Mouse (Mus musculus) forebrain, embryonic 11.5 days (tissue): ENCODE results near the gene Ppif. TPM values are rescaled to one million over a fixed set of nuclear protein-coding genes. Genes with fewer than 3 reads are reported as not detected.
A peak's percentile ranks its signal among the peaks of the same experiment; 100 is the strongest.

Source experiments
- ATAC-seq: fragments of 200-750 bp; cut with Nextera tagmentation; replicated peaks from 2 replicates; pipeline ENCODE4 v1.8.0; 2017; ENCODE audit warnings: moderate TSS enrichment; ENCODE audit not compliant: low FRiP score
- DNase-seq: peaks from one replicate; pipeline ENCODE4 v3.0.0-alpha.2; 2017; ENCODE audit warnings: low spot score
- H3K27ac ChIP-seq: fragments of 300-500 bp; sonication (generic); 2 replicates; pipeline ENCODE4 v1.5.1; 2014; ENCODE audit warnings: low read depth, low read length
- H3K27me3 ChIP-seq: fragments of 300-500 bp; sonication (generic); 2 replicates; pipeline ENCODE4 v1.6.1; 2014; ENCODE audit warnings: mild to moderate bottlenecking, low read length, mixed read lengths; ENCODE audit not compliant: control insufficient read depth, insufficient read depth
- H3K36me3 ChIP-seq: fragments of 300-500 bp; sonication (generic); 2 replicates; pipeline ENCODE4 v1.6.1; 2014; ENCODE audit warnings: mild to moderate bottlenecking, low read length, moderate library complexity, mixed read lengths; ENCODE audit not compliant: control insufficient read depth, insufficient read depth
- H3K4me1 ChIP-seq: fragments of 300-500 bp; sonication (generic); replicated peaks from 2 replicates; pipeline ENCODE4 v1.6.1; 2014; ENCODE audit warnings: low read length, mixed read lengths; ENCODE audit not compliant: control insufficient read depth, insufficient read depth
- H3K4me2 ChIP-seq: fragments of 300-500 bp; sonication (generic); 2 replicates; pipeline ENCODE4 v1.6.1; 2014; ENCODE audit warnings: low read depth, mild to moderate bottlenecking, low read length, moderate library complexity, mixed read lengths; ENCODE audit not compliant: severe bottlenecking
- H3K4me3 ChIP-seq: fragments of 300-500 bp; sonication (generic); 2 replicates; pipeline ENCODE4 v1.5.1; 2014; ENCODE audit warnings: low read depth, low read length
- H3K9ac ChIP-seq: fragments of 300-500 bp; sonication (generic); 2 replicates; pipeline ENCODE4 v1.6.1; 2014; ENCODE audit warnings: low read length
- H3K9me3 ChIP-seq: fragments of 300-500 bp; sonication (generic); 2 replicates; pipeline ENCODE4 v1.6.1; 2016; ENCODE audit warnings: low read length, mixed read lengths; ENCODE audit not compliant: control insufficient read depth
- WGBS: fragments of 180-500 bp; shearing (Covaris S2); extraction: QIAGEN DNeasy Blood & Tissue Kit; methylation state at CpG from one replicate; pipeline ENCODE4 v1.1.7; 2014; 5-methylcytosine and 5-hydroxymethylcytosine counted together
- polyA plus RNA-seq: library from polyadenylated mRNA; unstranded; fragments of >200 nt; fragmentation: Nextera tagmentation; extraction: Ambion mirVana; gene quantifications from 2 replicates; pipeline ENCODE4 v1.2.1, GENCODE M21; 2014

Ppif gene
- 34.8 and 38.4 TPM in 2 replicates for polyA plus RNA-seq

DNA sequence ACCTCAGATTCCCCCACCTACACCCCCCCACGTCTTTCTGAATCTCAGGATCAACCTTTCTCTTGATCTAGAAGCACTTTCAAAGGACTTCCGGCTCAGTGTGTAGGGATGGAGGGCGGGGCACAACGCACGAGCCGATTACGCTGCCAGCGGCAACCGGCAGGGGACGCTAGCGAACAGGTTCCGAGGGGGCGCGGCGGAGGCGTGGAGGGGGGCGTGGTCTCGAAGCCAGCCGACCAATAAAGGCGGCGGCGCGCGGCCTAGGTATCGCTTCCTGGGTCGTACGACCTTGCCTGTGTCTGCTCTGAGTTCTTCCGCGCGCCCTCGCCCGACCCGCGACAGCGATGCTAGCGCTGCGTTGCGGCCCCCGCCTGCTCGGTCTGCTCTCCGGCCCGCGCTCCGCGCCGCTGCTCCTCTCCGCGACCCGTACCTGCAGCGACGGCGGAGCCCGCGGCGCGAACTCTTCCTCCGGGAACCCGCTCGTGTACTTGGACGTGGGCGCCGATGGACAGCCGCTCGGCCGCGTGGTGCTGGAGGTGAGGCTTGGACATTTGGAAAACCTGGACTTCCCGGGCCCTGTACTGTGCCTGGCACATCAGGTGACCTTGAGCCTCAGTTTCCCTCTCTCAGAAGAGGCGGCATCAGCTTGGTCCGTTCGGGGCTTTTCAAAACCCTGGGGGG, at the start of gene Ppif:
Ppif (plus strand) TSS at position 267 of the 681 bp plus-strand sequence.
- WGBS: under 1% methylated on average over 70 of the region's 70 CpGs
- peak; percentile 99 for DNase-seq
- no peaks in the 10 kb centered on the region for H3K27me3 ChIP-seq

DNA sequence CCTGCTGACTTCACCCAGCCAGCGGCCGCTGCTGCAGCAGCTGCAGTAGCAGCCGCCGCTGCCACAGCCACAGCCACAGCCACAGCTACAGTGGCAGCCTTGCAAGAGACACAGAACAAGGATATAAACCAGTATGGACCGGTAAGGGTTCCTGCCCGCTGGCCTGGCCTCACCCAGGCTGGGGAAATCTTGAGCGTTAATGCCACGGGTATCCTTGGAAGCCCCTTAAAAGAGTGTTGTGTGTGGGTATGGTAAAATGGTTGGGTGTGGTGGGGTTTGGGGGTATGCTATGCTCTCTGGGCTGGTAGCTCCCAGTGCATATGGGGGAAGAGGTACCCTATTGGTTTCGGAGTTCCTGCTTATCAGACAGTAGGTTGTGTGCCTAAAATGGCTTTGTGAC, 48.2 kb upstream of the Ppif start:
- Histone ChIP-seq H3K9ac (no peak overlapping the region), H3K4me2 (no peak overlapping the region), H3K27me3 (no peaks in the 10 kb centered on the region), H3K36me3 (peaks cover 37% of the 10 kb centered on the region), H3K4me1 (no peaks in the 10 kb centered on the region), H3K27ac (no peak overlapping the region), H3K4me3 (no peak overlapping the region), H3K9me3 (no peaks in the 10 kb centered on the region)
- DNase-seq (no peak), ATAC-seq (no peak)
- WGBS: 94% methylated on average over 9 of the region's 9 CpGs

More for the DNA sequence above, at the start of gene Ppif:
- H3K4me1 ChIP-seq: peaks cover 5% of the 10 kb centered on the region
- H3K4me2 ChIP-seq: peak within 1 kb of the TSS; percentile 97
- peak; percentile 92 for ATAC-seq
- peak within 1 kb of the TSS; percentile 79 for H3K9ac ChIP-seq
- no peaks in the 10 kb centered on the region for H3K9me3 ChIP-seq
- H3K36me3 ChIP-seq: no peaks in the 10 kb centered on the region; the same call in 1 of the 2 replicates
- H3K4me3 ChIP-seq: peak within 1 kb of the TSS; percentile 88
- peak within 1 kb of the TSS; percentile 41; the same call in 1 of the 2 replicates for H3K27ac ChIP-seq

DNA sequence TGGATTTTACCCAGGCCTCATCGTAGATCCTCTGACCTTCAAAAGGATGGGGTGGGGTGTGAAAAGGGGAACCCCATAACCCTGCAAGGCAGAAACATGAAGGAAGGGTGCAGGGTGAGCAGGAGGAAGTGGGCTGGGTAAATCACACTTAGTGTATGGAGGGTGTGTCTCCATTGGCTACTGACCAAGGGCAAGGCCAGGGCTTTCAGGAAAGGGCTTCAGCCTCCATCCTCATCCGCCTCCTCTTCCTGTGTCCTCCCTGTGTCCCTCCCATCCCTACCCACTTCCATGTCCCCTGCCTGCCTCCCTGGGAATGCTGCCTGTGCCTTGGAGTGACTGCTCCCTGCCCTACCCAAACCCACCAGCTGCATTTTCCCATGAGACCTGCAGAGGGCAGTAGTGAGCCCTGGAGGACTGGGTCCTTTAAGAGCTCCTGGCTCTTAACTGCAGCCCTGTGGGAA, 47.8 kb upstream of the Ppif start:
- Histone ChIP-seq H3K27ac (no peak overlapping the region), H3K9me3 (no peaks in the 10 kb centered on the region), H3K36me3 (peaks cover 42% of the 10 kb centered on the region), H3K9ac (no peak overlapping the region), H3K4me2 (no peak overlapping the region), H3K4me3 (no peak overlapping the region), H3K27me3 (no peaks in the 10 kb centered on the region), H3K4me1 (no peaks in the 10 kb centered on the region)
- ATAC-seq: 0 out of 2 replicates have a peak, but pooled peaks have one; percentile 31
- WGBS: 79% methylated on average over 2 of the region's 2 CpGs
- DNase-seq: peak; percentile 77

DNA sequence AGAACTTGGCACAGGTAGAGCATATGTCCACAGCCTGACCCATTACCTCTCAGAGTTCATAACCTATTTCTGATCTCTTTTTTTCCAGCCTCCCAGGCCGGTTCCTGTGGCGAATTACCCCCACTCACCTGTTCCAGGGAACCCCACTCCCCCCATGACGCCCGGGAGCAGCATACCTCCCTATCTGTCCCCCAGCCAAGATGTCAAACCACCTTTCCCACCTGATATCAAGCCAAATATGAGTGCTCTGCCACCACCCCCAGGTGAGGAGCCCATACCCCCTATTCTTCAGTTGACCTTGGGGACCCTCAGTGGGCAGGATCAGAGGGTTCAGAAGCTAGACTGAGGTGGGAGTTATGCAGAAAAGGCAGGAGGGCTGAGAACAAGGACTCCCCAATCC, 42.8 kb upstream of the Ppif start:
- ATAC-seq (no peak), DNase-seq (no peak)
- H3K4me1 ChIP-seq: no peaks in the 10 kb centered on the region
- H3K36me3 ChIP-seq: peaks cover 69% of the 10 kb centered on the region
- WGBS: 94% methylated on average over 4 of the region's 4 CpGs
- no peaks in the 10 kb centered on the region for H3K9me3 ChIP-seq
- no peaks in the 10 kb centered on the region for H3K27me3 ChIP-seq
- H3K9ac ChIP-seq: no peak overlapping the region
- H3K27ac ChIP-seq: no peak overlapping the region
- H3K4me2 ChIP-seq: no peak overlapping the region
- no peak overlapping the region for H3K4me3 ChIP-seq

DNA sequence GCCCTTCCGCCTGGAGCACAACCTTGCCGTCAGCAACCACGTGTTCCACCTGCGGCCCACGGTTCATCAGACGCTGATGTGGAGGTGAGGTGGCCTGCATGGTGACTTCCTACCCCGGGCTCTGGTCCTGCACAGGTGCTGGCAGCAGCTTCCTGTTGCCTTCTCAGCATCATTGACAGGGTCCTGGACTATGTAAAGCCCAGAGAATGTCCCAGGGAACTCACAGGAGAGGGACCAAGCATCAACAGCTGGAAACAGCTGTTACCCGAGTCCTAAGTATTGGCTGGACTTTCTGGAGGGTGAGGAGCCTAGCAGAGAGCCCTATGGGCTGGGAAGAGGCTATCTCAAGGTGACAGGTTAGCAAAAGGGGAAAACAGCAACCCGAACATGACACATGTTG, 42.0 kb upstream of the Ppif start:
- Histone ChIP-seq H3K4me1 (no peaks in the 10 kb centered on the region), H3K4me2 (no peak overlapping the region), H3K9ac (no peak overlapping the region), H3K27ac (no peak overlapping the region), H3K4me3 (no peak overlapping the region), H3K9me3 (no peaks in the 10 kb centered on the region), H3K36me3 (peaks cover 72% of the 10 kb centered on the region), H3K27me3 (no peaks in the 10 kb centered on the region)
- DNase-seq (no peak), ATAC-seq (no peak)
- WGBS: 94% methylated on average over 9 of the region's 9 CpGs

DNA sequence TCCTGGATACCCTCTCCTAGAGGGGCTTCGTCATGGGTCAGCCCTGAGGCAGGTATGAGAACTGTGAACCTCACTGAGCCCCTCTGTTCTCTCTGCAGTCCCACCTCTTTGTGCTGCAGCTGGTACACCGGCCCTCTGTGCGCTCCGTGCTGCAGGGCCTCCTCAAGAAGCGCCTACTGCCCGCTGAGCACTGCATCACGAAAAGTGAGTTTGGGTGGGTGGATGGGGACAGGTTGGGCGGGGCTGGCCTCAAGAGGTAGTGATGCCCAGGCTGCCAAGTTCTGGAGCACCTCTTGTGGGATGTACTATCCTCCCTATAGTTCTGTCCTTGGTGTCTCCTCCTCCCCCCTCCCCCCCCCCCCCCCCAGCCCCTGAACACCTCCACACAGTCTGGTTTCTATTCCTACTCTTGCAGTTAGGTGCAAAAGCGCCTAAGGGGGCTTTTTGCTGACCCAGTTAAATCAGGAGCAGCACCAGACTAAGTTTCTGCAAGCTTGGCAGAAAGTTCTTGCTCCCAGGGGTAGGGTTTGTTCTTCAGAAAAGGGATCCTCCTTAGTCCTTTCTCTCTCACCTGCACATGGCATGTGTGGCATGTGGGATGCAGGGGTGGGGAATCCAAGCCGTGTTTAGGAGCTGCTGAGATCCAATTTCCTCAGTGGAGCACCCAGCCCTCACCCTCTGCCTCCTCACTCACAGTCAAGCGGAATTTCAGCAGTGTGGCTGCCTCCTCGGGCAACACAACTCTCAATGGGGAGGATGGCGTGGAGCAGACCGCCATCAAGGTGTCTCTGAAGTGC, 39.4 kb upstream of the Ppif start:
- Histone ChIP-seq H3K27ac (no peak overlapping the region), H3K4me2 (no peak overlapping the region), H3K36me3 (peaks cover 83% of the 10 kb centered on the region), H3K4me3 (no peak overlapping the region), H3K9me3 (no peaks in the 10 kb centered on the region), H3K9ac (no peak overlapping the region), H3K4me1 (no peaks in the 10 kb centered on the region), H3K27me3 (no peaks in the 10 kb centered on the region)
- no peak for DNase-seq
- 95% methylated on average over 14 of the region's 14 CpGs for WGBS
- ATAC-seq: no peak

DNA sequence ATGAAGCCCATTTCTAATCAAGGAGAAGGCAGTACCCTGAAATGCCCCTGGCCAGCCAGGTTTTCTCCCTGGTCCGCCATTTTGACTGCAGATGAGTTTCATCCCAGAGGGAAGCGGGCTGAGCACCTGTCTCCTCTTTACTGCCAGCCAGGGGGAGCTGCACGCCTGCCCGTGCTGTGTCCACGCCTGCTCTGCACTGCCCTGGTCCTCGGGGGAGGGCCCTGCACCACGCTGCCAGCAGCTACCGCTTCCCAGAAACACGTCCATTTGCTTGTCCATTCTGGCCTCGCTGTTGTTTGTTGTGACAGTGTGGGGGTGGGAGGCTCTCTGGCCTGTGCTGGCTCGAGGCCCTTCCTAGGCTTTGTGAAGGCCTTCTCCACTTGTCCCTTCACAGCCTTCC, 33.3 kb upstream of the Ppif start:
- Histone ChIP-seq H3K4me3 (no peak overlapping the region), H3K9me3 (no peaks in the 10 kb centered on the region), H3K27me3 (no peaks in the 10 kb centered on the region), H3K27ac (no peak overlapping the region), H3K4me2 (no peak overlapping the region), H3K36me3 (peaks cover 50% of the 10 kb centered on the region), H3K4me1 (no peaks in the 10 kb centered on the region), H3K9ac (no peak overlapping the region)
- 75% methylated on average over 11 of the region's 11 CpGs for WGBS
- DNase-seq (no peak), ATAC-seq (no peak)

DNA sequence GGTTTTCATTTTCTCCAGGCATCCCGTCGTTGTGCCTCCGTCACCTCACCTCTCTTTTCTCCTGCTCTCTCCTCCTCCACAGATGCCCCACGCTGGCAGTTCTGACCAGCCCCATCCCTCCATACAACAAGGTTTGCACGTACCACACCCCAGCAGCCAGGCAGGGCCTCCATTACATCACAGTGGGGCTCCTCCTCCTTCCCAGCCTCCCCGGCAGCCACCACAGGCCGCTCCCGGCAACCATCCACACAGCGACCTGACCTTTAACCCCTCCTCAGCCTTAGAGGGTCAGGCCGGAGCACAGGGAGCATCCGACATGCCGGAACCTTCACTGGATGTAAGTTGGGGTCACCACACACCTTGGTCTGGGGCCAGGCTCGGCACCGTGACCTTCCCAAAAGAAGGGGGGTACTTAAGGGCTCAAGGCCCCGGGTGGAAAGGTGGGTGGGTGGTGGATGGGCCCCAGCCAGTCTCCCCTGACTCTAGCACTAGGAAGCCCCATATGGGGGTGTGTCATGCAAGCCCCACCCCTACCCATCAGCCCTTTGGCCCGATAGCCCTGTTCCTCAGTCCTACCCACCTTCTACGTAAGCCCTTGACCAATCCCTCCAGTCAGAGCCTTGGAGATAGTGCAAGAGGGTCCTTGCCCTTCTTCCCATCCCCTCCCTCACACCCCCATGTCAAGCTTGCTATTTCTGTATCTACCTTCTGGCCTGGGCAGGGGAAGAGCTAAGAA, 32.6 kb upstream of the Ppif start:
- WGBS: 80% methylated on average over 17 of the region's 17 CpGs
- ATAC-seq: 0 out of 2 replicates have a peak, but pooled peaks have one; percentile 32
- no peaks in the 10 kb centered on the region for H3K4me1 ChIP-seq

More for the DNA sequence above, 32.6 kb upstream of the Ppif start:
- no peak overlapping the region for H3K4me3 ChIP-seq
- peaks cover 44% of the 10 kb centered on the region for H3K36me3 ChIP-seq
- no peak overlapping the region for H3K9ac ChIP-seq
- H3K9me3 ChIP-seq: no peaks in the 10 kb centered on the region
- H3K4me2 ChIP-seq: no peak overlapping the region
- no peak overlapping the region for H3K27ac ChIP-seq
- no peak for DNase-seq
- H3K27me3 ChIP-seq: no peaks in the 10 kb centered on the region
